Mouse (Mus musculus) spleen, adult 2 months (tissue): ENCODE data around the gene Ppt2. TPM values are rescaled to one million over a fixed set of nuclear protein-coding genes. Genes with fewer than 3 reads are reported as not detected.

Experiments
- DNase-seq, 2 experiments: peaks; one replicate each; pipeline versions ENCODE4 v3.0.0 to v3.0.0-alpha.2; 2012 to 2021; ENCODE audit warnings: low spot score in 2 of 2, low read depth in 1 of 2
- H3K27ac ChIP-seq: fragments of 200-500 bp; 2 replicates; pipeline ENCODE4 v1.5.1; 2012; ENCODE audit warnings: low read length, inconsistent platforms; ENCODE audit not compliant: insufficient read depth
- H3K27me3 ChIP-seq: fragments of 200-500 bp; 2 replicates; pipeline ENCODE4 v1.6.1; 2012; ENCODE audit warnings: mild to moderate bottlenecking, moderate library complexity, low read length, inconsistent platforms; ENCODE audit not compliant: control insufficient read depth, insufficient read depth
- H3K36me3 ChIP-seq: fragments of 200-500 bp; 2 replicates; pipeline ENCODE4 v1.6.1; 2012; ENCODE audit warnings: mild to moderate bottlenecking, low read length, inconsistent platforms; ENCODE audit not compliant: control insufficient read depth, insufficient read depth
- H3K4me1 ChIP-seq: fragments of 200-500 bp; 2 replicates; pipeline ENCODE4 v1.6.1; 2011; ENCODE audit warnings: inconsistent platforms; ENCODE audit not compliant: control insufficient read depth, insufficient read depth, insufficient read length
- H3K4me3 ChIP-seq: fragments of 200-500 bp; 2 replicates; pipeline ENCODE4 v1.5.1; 2011; ENCODE audit warnings: mild to moderate bottlenecking, inconsistent platforms; ENCODE audit not compliant: insufficient read depth, insufficient read length; ENCODE audit errors: extremely low read depth
- CTCF ChIP-seq: fragments of 200-500 bp; IDR thresholded peaks from 2 replicates; pipeline ENCODE4 v1.5.1; 2011; ENCODE audit warnings: mild to moderate bottlenecking, inconsistent platforms; ENCODE audit not compliant: insufficient read depth, insufficient read length, insufficient replicate concordance; ENCODE audit errors: extremely low read depth
- POLR2A ChIP-seq: fragments of 200-500 bp; IDR thresholded peaks from 2 replicates; pipeline ENCODE4 v1.6.1; 2011; ENCODE audit warnings: low read depth, low read length, inconsistent platforms
- WGBS: fragments of 180-500 bp; shearing (Covaris S2); methylation state at CpG from one replicate; pipeline ENCODE4 v1.1.7; 2018; 5-methylcytosine and 5-hydroxymethylcytosine counted together
- polyA plus RNA-seq: library from polyadenylated mRNA; depleted of rRNA; stranded (reverse); fragments of >200 nt; gene quantifications from 2 replicates; pipeline ENCODE4 v1.2.3, GENCODE M21; 2012; rRNA removed

Gene Ppt2
- polyA plus RNA-seq, 1 experiment = 36.3 TPM

- TF ChIP-seq CTCF (peak; percentile 50; the same call in 1 of the 2 replicates), POLR2A (no peak)
- H3K27ac ChIP-seq = no peak overlapping the region
- H3K4me1 ChIP-seq = no peaks in the 10 kb centered on the region
- no peak for DNase-seq
- no peaks in the 10 kb centered on the region for H3K36me3 ChIP-seq
- H3K4me3 ChIP-seq = no peak overlapping the region
- WGBS = 28% methylated on average over 5 of the region's 5 CpGs
- no peaks in the 10 kb centered on the region for H3K27me3 ChIP-seq
These were observed 56.4 kb downstream of the Ppt2 start for GRCm38 (mm10) chr17:34571875-34572274.

- Histone ChIP-seq H3K36me3 (no peaks in the 10 kb centered on the region), H3K27ac (no peak overlapping the region), H3K4me3 (no peak overlapping the region), H3K27me3 (no peaks in the 10 kb centered on the region), H3K4me1 (no peaks in the 10 kb centered on the region)
- 70% methylated on average over 4 of the region's 4 CpGs for WGBS
- no peak for DNase-seq
- no peak for TF ChIP-seq POLR2A
- no peak for TF ChIP-seq CTCF
These were observed 58.4 kb downstream of the Ppt2 start for GRCm38 (mm10) chr17:34569919-34570318.

- Histone ChIP-seq H3K36me3 (no peaks in the 10 kb centered on the region), H3K4me1 (no peaks in the 10 kb centered on the region), H3K4me3 (no peak overlapping the region), H3K27me3 (no peaks in the 10 kb centered on the region), H3K27ac (no peak overlapping the region)
- no peak for DNase-seq
- WGBS = 78% methylated on average over 13 of the region's 13 CpGs
- no peak for TF ChIP-seq POLR2A
- no peak for TF ChIP-seq CTCF
These were observed 59.9 kb downstream of the Ppt2 start for GRCm38 (mm10) chr17:34568421-34568820.

GRCm38 (mm10) chr17:34567311-34567710 lies 61.0 kb downstream of the Ppt2 start:
- no peak for DNase-seq

More at GRCm38 (mm10) chr17:34567311-34567710, 61.0 kb downstream of the Ppt2 start:
- H3K4me3 ChIP-seq = no peak overlapping the region
- no peak overlapping the region for H3K27ac ChIP-seq
- no peaks in the 10 kb centered on the region for H3K27me3 ChIP-seq
- no peaks in the 10 kb centered on the region for H3K36me3 ChIP-seq
- no peaks in the 10 kb centered on the region for H3K4me1 ChIP-seq
- WGBS = 87% methylated on average over 9 of the region's 9 CpGs
- TF ChIP-seq POLR2A (no peak), CTCF (no peak)

Other genes starting within 250 kb of the Ppt2 start
- gene BC051142, start 229.7 kb downstream of the Ppt2 start, polyA plus RNA-seq = 1.1 and 1.8 TPM in 2 replicates
- gene Btnl4, start 151.2 kb downstream of the Ppt2 start, polyA plus RNA-seq = 0.55 and 1.1 TPM in 2 replicates
- gene Btnl6, start 111.2 kb downstream of the Ppt2 start, polyA plus RNA-seq = 0.55 and 0.68 TPM in 2 replicates
- 9.6 and 12.7 TPM in 2 replicates for gene Notch4, start 64.2 kb downstream of the Ppt2 start, polyA plus RNA-seq
- 68.8 and 91.0 TPM in 2 replicates for gene Gpsm3, start 38.7 kb downstream of the Ppt2 start, polyA plus RNA-seq
- gene Pbx2, start 37.2 kb downstream of the Ppt2 start, polyA plus RNA-seq = 60.4 and 69.5 TPM in 2 replicates
- 5.2 and 5.3 TPM in 2 replicates for gene Ager, start 30.6 kb downstream of the Ppt2 start, polyA plus RNA-seq
- 54.1 and 61.8 TPM in 2 replicates for gene Rnf5, start 24.8 kb downstream of the Ppt2 start, polyA plus RNA-seq
- gene Agpat1, start 24.2 kb downstream of the Ppt2 start, polyA plus RNA-seq = 156 and 187 TPM in 2 replicates
- 3.2 and 3.9 TPM in 2 replicates for gene Egfl8, start 12.5 kb downstream of the Ppt2 start, polyA plus RNA-seq
- gene Prrt1, start 1.0 kb upstream of the Ppt2 start, polyA plus RNA-seq = 9.5 and 9.9 TPM in 2 replicates
- 1.4 and 1.6 TPM in 2 replicates for gene Fkbpl, start 16.3 kb upstream of the Ppt2 start, polyA plus RNA-seq
- gene Atf6b, start 18.6 kb upstream of the Ppt2 start, polyA plus RNA-seq = 76.4 and 102 TPM in 2 replicates
- 34.1 and 34.4 TPM in 2 replicates for gene Tnxb, start 42.0 kb upstream of the Ppt2 start, polyA plus RNA-seq
- 63.4 and 68.8 TPM in 2 replicates for gene C4b, start 115.4 kb upstream of the Ppt2 start, polyA plus RNA-seq
- gene Cyp21a1, start 176.1 kb upstream of the Ppt2 start, polyA plus RNA-seq = 3.7 and 5.4 TPM in 2 replicates
- 31.6 and 37.7 TPM in 2 replicates for gene Stk19, start 208.4 kb upstream of the Ppt2 start, polyA plus RNA-seq
- 54.2 and 68.3 TPM in 2 replicates for gene Dxo, start 208.5 kb upstream of the Ppt2 start, polyA plus RNA-seq
- gene Skiv2l, start 221.7 kb upstream of the Ppt2 start, polyA plus RNA-seq = 81.7 and 110 TPM in 2 replicates
- gene Nelfe, start 221.9 kb upstream of the Ppt2 start, polyA plus RNA-seq = 14.1 and 15.0 TPM in 2 replicates
- 22.8 and 25.3 TPM in 2 replicates for gene Cfb, start 234.0 kb upstream of the Ppt2 start, polyA plus RNA-seq